Mouse (Mus musculus) cerebellum, adult 2 months (tissue): ENCODE data around the gene Iah1.

Experiments used
- CTCF ChIP-seq: fragments of 200-500 bp; IDR thresholded peaks from 2 replicates; pipeline ENCODE4 v1.5.1; 2011; ENCODE audit warnings: low read depth, mild to moderate bottlenecking, control low read depth, low read length, moderate library complexity, borderline replicate concordance; ENCODE audit not compliant: insufficient read depth
- POLR2A ChIP-seq: fragments of 200-500 bp; IDR thresholded peaks from 2 replicates; pipeline ENCODE4 v1.6.1; 2011; ENCODE audit warnings: low read length, control low read depth, borderline replicate concordance; ENCODE audit not compliant: insufficient read depth

GRCm38 (mm10) chr12:21370035-21370611 is 53.9 kb downstream of the Iah1 start:
- no peak for TF ChIP-seq CTCF
- TF ChIP-seq POLR2A, result no peak
